Mouse (Mus musculus) liver, adult 2 months (tissue): ENCODE measurements at regions not wholly inside any gene's neighbourhood (a gene's known extent, or its start where the extent isn't known, plus 50 kb on each side); places are given as distances from the start of the nearest gene placed in this dataset.
"Not testable (repeated sequence)": the region's sequence is repeated elsewhere in the genome, so short reads cannot be mapped to it uniquely, and the experiment has no call there.

Experiments
- CTCF ChIP-seq: fragments of 200-500 bp; IDR thresholded peaks from 2 replicates; pipeline ENCODE4 v1.5.1; 2011; ENCODE audit warnings: low read depth, low read length, control low read depth
- POLR2A ChIP-seq: fragments of 200-500 bp; IDR thresholded peaks from 2 replicates; pipeline ENCODE4 v1.6.1; 2011; ENCODE audit warnings: low read length, control low read depth; ENCODE audit not compliant: insufficient read depth; ENCODE audit errors: extremely low read depth

DNA sequence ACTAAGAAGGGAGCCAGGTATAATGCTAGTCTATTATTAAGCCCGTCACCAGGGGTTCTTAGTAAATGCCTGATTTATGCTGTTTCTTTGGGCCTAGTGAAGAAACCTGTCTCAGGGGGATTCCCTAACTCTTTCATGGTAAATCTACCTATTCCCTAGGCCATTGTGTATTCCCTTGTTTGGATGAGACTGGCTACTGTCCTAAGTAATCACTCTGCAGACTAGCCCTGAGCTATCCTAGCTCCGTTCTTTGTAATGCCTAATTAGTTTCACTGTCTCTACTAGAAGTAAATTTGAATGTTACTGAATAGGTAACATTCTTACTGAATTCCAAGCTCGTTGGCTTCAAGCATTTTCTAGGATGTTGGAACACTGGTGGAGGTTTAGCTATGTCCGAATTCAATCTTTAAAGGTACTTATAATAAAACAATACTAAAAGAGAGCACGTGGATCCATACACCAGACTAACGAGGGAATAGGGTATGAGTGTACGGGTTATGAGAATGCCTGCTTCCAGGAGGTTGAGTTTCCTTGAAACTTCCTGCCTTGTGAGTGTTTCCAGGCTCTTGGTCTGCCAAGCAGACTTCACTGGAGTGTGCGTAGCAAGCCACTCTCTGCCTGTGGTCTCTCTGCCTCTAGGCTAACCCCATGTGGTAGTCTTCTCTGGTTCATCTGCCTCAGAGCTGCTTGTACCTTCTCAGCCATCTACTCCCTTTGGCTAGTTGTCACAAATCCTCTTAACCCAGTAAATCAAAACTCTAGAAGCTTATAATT, 78.4 kb upstream of the Hcrtr2 start:
- TF ChIP-seq POLR2A, CTCF: not testable (repeated sequence)
